Mouse (Mus musculus): ENCODE measurements at regions not wholly inside any gene's neighbourhood (a gene's known extent, or its start where the extent isn't known, plus 50 kb on each side); places are given as distances from the start of the nearest gene placed in this dataset.

DNA sequence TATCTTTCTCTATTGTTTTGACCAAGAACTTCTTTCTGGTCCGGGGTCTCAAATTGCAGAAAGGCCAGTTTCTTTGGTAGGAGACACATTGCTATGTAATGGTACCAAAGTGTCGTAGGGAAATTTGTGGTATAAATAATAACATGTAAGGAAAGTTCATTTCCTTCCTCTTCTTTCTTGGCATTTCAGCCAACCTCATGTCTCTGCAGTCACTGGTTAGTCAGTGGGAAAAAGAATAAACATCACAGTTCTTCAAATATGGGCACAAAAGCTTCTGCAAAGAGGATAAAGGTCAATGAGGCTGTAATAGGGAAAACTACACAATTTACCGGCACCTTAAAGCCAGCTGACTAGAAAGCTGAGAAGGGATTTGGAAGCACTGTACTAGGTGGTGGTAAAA is 68.5 kb upstream of the Rgs1 start:
- TF ChIP-seq POLR2A (IDR thresholded peaks at IDR 0.05; ENCODE audit: low read depth, low read length) (no peak), CTCF (IDR thresholded peaks at IDR 0.05; ENCODE audit: extremely low read depth, insufficient read length, insufficient replicate concordance, low read depth, low read length) (no peak)
